Mouse (Mus musculus) myocyte (in vitro differentiated cells): ENCODE measurements at regions not wholly inside any gene's neighbourhood (a gene's known extent, or its start where the extent isn't known, plus 50 kb on each side); places are given as distances from the start of the nearest gene placed in this dataset.
"Not testable (repeated sequence)": the region's sequence is repeated elsewhere in the genome, so short reads cannot be mapped to it uniquely, and the experiment has no call there.

Experiments
- H3K27me3 ChIP-seq: one replicate; pipeline ENCODE4 v1.6.1; 2011; ENCODE audit not compliant: control insufficient read depth, insufficient read depth, insufficient read length
- H3K36me3 ChIP-seq: one replicate; pipeline ENCODE4 v1.6.1; 2011; ENCODE audit not compliant: control insufficient read depth, insufficient read depth
- H3K4me2 ChIP-seq: one replicate; pipeline ENCODE4 v1.6.1; 2011; ENCODE audit warnings: low read depth, control low read depth
- H3K4me3 ChIP-seq: one replicate; pipeline ENCODE4 v1.5.1; 2011; ENCODE audit warnings: mild to moderate bottlenecking, control low read depth, moderate library complexity
- H3K79me2 ChIP-seq: one replicate; pipeline ENCODE4 v1.6.1; 2011; ENCODE audit not compliant: control insufficient read depth, insufficient read depth
- H3ac ChIP-seq: one replicate; pipeline ENCODE4 v1.6.1; 2011; ENCODE audit not compliant: control insufficient read depth, insufficient read length
- CEBPB ChIP-seq: IDR thresholded peaks from 2 replicates; pipeline ENCODE4 v1.6.1; 2011; ENCODE audit warnings: mild to moderate bottlenecking, moderate library complexity; ENCODE audit not compliant: poor library complexity, insufficient read depth, severe bottlenecking
- E2F4 ChIP-seq: IDR thresholded peaks from one replicate; pipeline ENCODE4 v1.6.1; 2011; ENCODE audit warnings: mild to moderate bottlenecking, control low read depth, moderate library complexity; ENCODE audit not compliant: insufficient read depth
- MAX ChIP-seq: IDR thresholded peaks from one replicate; pipeline ENCODE4 v1.6.1; 2011; ENCODE audit warnings: low read depth, mild to moderate bottlenecking, control low read depth
- MYOD1 ChIP-seq, 3 experiments: IDR thresholded peaks; one replicate each; pipeline ENCODE4 v1.6.1; 2011; ENCODE audit warnings: control low read depth in 2 of 3, low read depth in 2 of 3, mild to moderate bottlenecking in 2 of 3, moderate library complexity in 1 of 3; ENCODE audit not compliant: insufficient read length in 2 of 3, control insufficient read depth in 1 of 3
- MYOG ChIP-seq, 3 experiments: IDR thresholded peaks; one replicate each; pipeline ENCODE4 v1.6.1; 2011; ENCODE audit warnings: control low read depth in 2 of 3, low read depth in 2 of 3, mild to moderate bottlenecking in 2 of 3; ENCODE audit not compliant: insufficient read length in 2 of 3, control insufficient read depth in 1 of 3, insufficient read depth in 1 of 3
- POLR2A ChIP-seq: IDR thresholded peaks from one replicate; pipeline ENCODE4 v1.6.1; 2011; ENCODE audit warnings: low read depth, mild to moderate bottlenecking, control low read depth, moderate library complexity; ENCODE audit not compliant: insufficient read length
- POLR2AphosphoS2 ChIP-seq: IDR thresholded peaks from one replicate; pipeline ENCODE4 v1.6.1; 2011; ENCODE audit warnings: low read depth, control low read depth; ENCODE audit not compliant: insufficient read length
- REST ChIP-seq: IDR thresholded peaks from one replicate; pipeline ENCODE4 v1.6.1; 2011; ENCODE audit warnings: mild to moderate bottlenecking, control low read depth, moderate library complexity; ENCODE audit not compliant: insufficient read depth, insufficient read length
- SRF ChIP-seq: IDR thresholded peaks from one replicate; pipeline ENCODE4 v1.6.1; 2011; ENCODE audit warnings: low read depth; ENCODE audit not compliant: control insufficient read depth, insufficient read length
- TCF12 ChIP-seq: IDR thresholded peaks from one replicate; pipeline ENCODE4 v1.6.1; 2011; ENCODE audit warnings: mild to moderate bottlenecking, control low read depth; ENCODE audit not compliant: poor library complexity, insufficient read depth, severe bottlenecking
- TCF3 ChIP-seq: IDR thresholded peaks from one replicate; pipeline ENCODE4 v1.6.1; 2011; ENCODE audit warnings: low read depth, control low read depth; ENCODE audit not compliant: insufficient read length
- USF1 ChIP-seq: IDR thresholded peaks from one replicate; pipeline ENCODE4 v1.6.1; 2011; ENCODE audit warnings: low read depth, mild to moderate bottlenecking, control low read depth, moderate library complexity

GRCm38 (mm10) chrX:99732526-99732925 is 88.3 kb upstream of the Tmem28 start:
- H3K4me3 ChIP-seq: no peak overlapping the region
- no peak overlapping the region for H3ac ChIP-seq
- no peaks in the 10 kb centered on the region for H3K36me3 ChIP-seq
- H3K4me2 ChIP-seq: no peak overlapping the region
- TF ChIP-seq TCF12: no peak
- TF ChIP-seq USF1: no peak
- no peak for TF ChIP-seq REST
- TF ChIP-seq MYOD1 (IDR thresholded peaks at IDR 0.05; ENCODE audit: control insufficient read depth in 1 of 3, insufficient read length in 2 of 3, low read depth in 2 of 3): no peak
- TF ChIP-seq CEBPB: no peak
- TF ChIP-seq TCF3: no peak
- no peak for TF ChIP-seq MAX
- no peak for TF ChIP-seq E2F4
- no peaks in the 10 kb centered on the region for H3K79me2 ChIP-seq
- no peaks in the 10 kb centered on the region for H3K27me3 ChIP-seq

GRCm38 (mm10) chrX:99725101-99725500 is 95.7 kb upstream of the Tmem28 start:
- H3ac ChIP-seq: no peak overlapping the region
- no peaks in the 10 kb centered on the region for H3K27me3 ChIP-seq
- H3K36me3 ChIP-seq: no peaks in the 10 kb centered on the region
- H3K4me3 ChIP-seq: no peak overlapping the region
- no peaks in the 10 kb centered on the region for H3K79me2 ChIP-seq
- no peak overlapping the region for H3K4me2 ChIP-seq
- TF ChIP-seq MYOD1 (IDR thresholded peaks at IDR 0.05; ENCODE audit: control insufficient read depth in 1 of 3, insufficient read length in 2 of 3, low read depth in 2 of 3): no peak
- no peak for TF ChIP-seq MAX
- no peak for TF ChIP-seq POLR2A
- TF ChIP-seq MYOG (IDR thresholded peaks at IDR 0.05; ENCODE audit: control insufficient read depth in 1 of 3, insufficient read depth in 1 of 3, insufficient read length in 2 of 3, low read depth in 2 of 3): no peak
- no peak for TF ChIP-seq USF1

- Histone ChIP-seq H3K79me2 (no peaks in the 10 kb centered on the region), H3K36me3 (no peaks in the 10 kb centered on the region), H3K27me3 (no peaks in the 10 kb centered on the region), H3K4me2 (no peak overlapping the region), H3ac (no peak overlapping the region), H3K4me3 (no peak overlapping the region)
- no peak for TF ChIP-seq POLR2A
- TF ChIP-seq MYOG (IDR thresholded peaks at IDR 0.05; ENCODE audit: control insufficient read depth in 1 of 3, insufficient read depth in 1 of 3, insufficient read length in 2 of 3, low read depth in 2 of 3): no peak
- no peak for TF ChIP-seq POLR2AphosphoS2
- no peak for TF ChIP-seq TCF12
- TF ChIP-seq USF1: no peak
- no peak for TF ChIP-seq REST
- TF ChIP-seq E2F4: no peak
- no peak for TF ChIP-seq CEBPB
- TF ChIP-seq SRF: no peak
- no peak for TF ChIP-seq TCF3
- TF ChIP-seq MYOD1 (IDR thresholded peaks at IDR 0.05; ENCODE audit: control insufficient read depth in 1 of 3, insufficient read length in 2 of 3, low read depth in 2 of 3): no peak
- no peak for TF ChIP-seq MAX
Measured at GRCm38 (mm10) chrX:99695366-99695765, 125.5 kb upstream of the Tmem28 start.

GRCm38 (mm10) chrX:99690971-99691370 is 129.8 kb upstream of the Tmem28 start:
- H3K4me3 ChIP-seq: no peak overlapping the region
- no peaks in the 10 kb centered on the region for H3K36me3 ChIP-seq
- TF ChIP-seq MYOD1 (IDR thresholded peaks at IDR 0.05; ENCODE audit: control insufficient read depth in 1 of 3, insufficient read length in 2 of 3, low read depth in 2 of 3) (no peak), MYOG (IDR thresholded peaks at IDR 0.05; ENCODE audit: control insufficient read depth in 1 of 3, insufficient read depth in 1 of 3, insufficient read length in 2 of 3, low read depth in 2 of 3) (no peak), MAX (no peak), E2F4 (no peak), SRF (no peak), POLR2A (no peak), TCF12 (no peak), POLR2AphosphoS2 (no peak), TCF3 (no peak), CEBPB (no peak), USF1 (no peak), REST (no peak)
- no peaks in the 10 kb centered on the region for H3K27me3 ChIP-seq
- H3K4me2 ChIP-seq: no peak overlapping the region
- no peaks in the 10 kb centered on the region for H3K79me2 ChIP-seq
- no peak overlapping the region for H3ac ChIP-seq

- Histone ChIP-seq H3K4me3 (no peak overlapping the region), H3K27me3 (no peaks in the 10 kb centered on the region), H3K79me2 (no peaks in the 10 kb centered on the region), H3K4me2 (no peak overlapping the region), H3ac (no peak overlapping the region), H3K36me3 (no peaks in the 10 kb centered on the region)
- TF ChIP-seq TCF3: no peak
Measured at GRCm38 (mm10) chrX:99689761-99690160, 131.1 kb upstream of the Tmem28 start.

GRCm38 (mm10) chrX:99682491-99682890 is 138.3 kb upstream of the Tmem28 start:
- not testable (repeated sequence) for H3K36me3 ChIP-seq, H3K4me3 ChIP-seq, H3K4me2 ChIP-seq, H3K27me3 ChIP-seq, H3ac ChIP-seq, H3K79me2 ChIP-seq
